Mouse (Mus musculus) thymus, adult 2 months (tissue): ENCODE measurements around the gene Slc9a5.

Source experiments
- CTCF ChIP-seq: fragments of 200-500 bp; IDR thresholded peaks from 2 replicates; pipeline ENCODE4 v1.5.1; 2012; ENCODE audit warnings: mild to moderate bottlenecking, control low read depth, low read length, moderate library complexity, borderline replicate concordance; ENCODE audit not compliant: control insufficient read depth, poor library complexity, insufficient read depth; ENCODE audit errors: extremely low read depth
- POLR2A ChIP-seq: fragments of 200-500 bp; IDR thresholded peaks from 2 replicates; pipeline ENCODE4 v1.6.1; 2012; ENCODE audit warnings: mild to moderate bottlenecking, low read length, control low read depth, moderate library complexity; ENCODE audit not compliant: control insufficient read depth, poor library complexity, insufficient read depth; ENCODE audit errors: extremely low read depth

GRCm38 (mm10) chr8:105393089-105393787 is 44.6 kb downstream of the Slc9a5 start:
- TF ChIP-seq CTCF (no peak), POLR2A (no peak)
